ENCODE assay signal across 20 mouse cellular contexts in the genomic region with DNA sequence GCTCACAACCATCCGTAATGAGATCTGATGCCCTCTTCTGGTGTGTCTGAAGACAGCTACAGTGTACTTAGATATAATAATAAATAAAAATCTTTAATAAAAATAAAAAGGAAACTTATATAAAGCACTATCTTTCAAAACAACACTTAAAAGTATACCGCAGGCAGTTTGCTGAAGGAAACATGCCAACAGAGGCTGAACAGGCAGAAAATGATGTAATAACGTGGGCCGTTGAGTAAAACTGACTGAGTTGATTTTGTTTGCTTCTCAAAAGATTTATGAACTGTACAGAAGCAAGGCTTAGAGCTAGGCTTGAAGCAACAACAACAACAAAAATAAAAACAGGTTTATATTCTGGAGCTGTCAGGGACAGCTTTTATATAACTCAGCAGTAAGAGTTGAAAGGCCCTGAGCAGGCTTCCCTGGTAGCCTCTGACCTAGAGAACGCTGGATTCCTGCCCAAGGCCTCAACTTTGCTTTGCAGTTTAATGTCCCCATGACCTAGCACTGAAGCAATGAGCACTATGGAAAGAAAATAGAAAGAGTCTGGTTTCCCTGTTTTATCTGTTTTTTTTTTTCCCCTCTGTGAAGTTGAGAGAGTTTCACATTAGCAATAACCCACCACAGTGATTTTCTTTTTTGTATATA. TPM values are rescaled to one million over a fixed set of nuclear protein-coding genes. Genes with fewer than 3 reads are reported as not detected.
DNase-seq lines count a peak whose midpoint lies in the region; ATAC-seq lines count a peak whose summit lies in the region.
"Had no signal": no experiment of that assay in that cellular context is flagged by ENCODE, and none has a peak within 500 bp of the region (broad histone marks: within the 10 kb centered on the region; RNA-seq: fewer than 3 reads in every experiment).

No protein-coding gene starts in this region.

- no peak for ATAC-seq in liver, embryonic 15.5 days (ENCODE audit: insufficient read depth)
- ATAC-seq in liver, embryonic 11.5 days (replicated peaks; ENCODE audit: low FRiP score) = no peak
- ATAC-seq in intestine, embryonic 15.5 days = no peak

- no peak for DNase-seq in liver, embryonic 11.5 days (ENCODE audit: low spot score)
- DNase-seq in adrenal gland, postnatal 10 days = peak; percentile 86
- peak; percentile 87 to 90 for DNase-seq in kidney, postnatal 36 days
- no peak for DNase-seq in right cerebral cortex, adult 2 months (ENCODE audit: low spot score in 2 of 2)
- no peak for DNase-seq in T-cell, adult 2 months (ENCODE audit: low spot score)
- DNase-seq: cerebellum, adult 9-11 months; gastrocnemius, postnatal 25 days; heart, postnatal 10 days; layer of hippocampus, adult 9-11 months; midbrain, embryonic 14.5 days; thymus, postnatal 14 days had no signal

- H3K9ac ChIP-seq in liver, embryonic 15.5 days = no peak overlapping the region
- H3K9ac ChIP-seq in liver, embryonic 11.5 days (ENCODE audit: low read depth, low read length) = no peak overlapping the region
- H3K9ac ChIP-seq in intestine, embryonic 15.5 days = no peak overlapping the region
- H3K9ac ChIP-seq: embryonic facial prominence, embryonic 13.5 days; hindbrain, embryonic 13.5 days; limb, embryonic 13.5 days had no signal

- no peaks in the 10 kb centered on the region for H3K36me3 ChIP-seq in liver, embryonic 15.5 days (replicated peaks)
- no peaks in the 10 kb centered on the region for H3K36me3 ChIP-seq in liver, embryonic 11.5 days (ENCODE audit: control insufficient read depth, insufficient read depth, low read length)
- H3K36me3 ChIP-seq in intestine, embryonic 15.5 days = no peaks in the 10 kb centered on the region
- H3K36me3 ChIP-seq: heart, embryonic 10.5 days; hindbrain, embryonic 13.5 days; limb, embryonic 13.5 days had no signal

- H3K9me3 ChIP-seq in liver, embryonic 15.5 days (replicated peaks) = no peaks in the 10 kb centered on the region
- H3K9me3 ChIP-seq in liver, embryonic 11.5 days (ENCODE audit: control insufficient read depth, low read length) = no peaks in the 10 kb centered on the region
- no peaks in the 10 kb centered on the region for H3K9me3 ChIP-seq in intestine, embryonic 15.5 days
- H3K9me3 ChIP-seq: embryonic facial prominence, embryonic 13.5 days; heart, embryonic 10.5 days; hindbrain, embryonic 13.5 days; limb, embryonic 13.5 days had no signal

- H3K27ac ChIP-seq in liver, embryonic 15.5 days (replicated peaks) = 0 out of 2 replicates have a peak overlapping the region, but pooled peaks have one; percentile 14
- H3K27ac ChIP-seq in liver, embryonic 11.5 days (ENCODE audit: low read depth, low read length) = no peak overlapping the region
- H3K27ac ChIP-seq in intestine, embryonic 15.5 days = peak overlapping the region; percentile 29; the same call in 1 of the 2 replicates
- H3K27ac ChIP-seq: embryonic facial prominence, embryonic 13.5 days; heart, embryonic 10.5 days; hindbrain, embryonic 13.5 days; limb, embryonic 13.5 days had no signal

- H3K4me1 ChIP-seq in liver, embryonic 15.5 days (replicated peaks) = peaks cover 23% of the 10 kb centered on the region
- H3K4me1 ChIP-seq in liver, embryonic 11.5 days (replicated peaks; ENCODE audit: control insufficient read depth, insufficient read depth, low read length) = peaks cover 11% of the 10 kb centered on the region
- H3K4me1 ChIP-seq in intestine, embryonic 15.5 days (replicated peaks) = peaks cover 7% of the 10 kb centered on the region

- no peak overlapping the region for H3K4me2 ChIP-seq in liver, embryonic 15.5 days
- no peak overlapping the region for H3K4me2 ChIP-seq in liver, embryonic 11.5 days
- no peak overlapping the region for H3K4me2 ChIP-seq in intestine, embryonic 15.5 days (replicated peaks)
- H3K4me2 ChIP-seq: embryonic facial prominence, embryonic 13.5 days; hindbrain, embryonic 13.5 days; limb, embryonic 13.5 days had no signal

- H3K27me3 ChIP-seq in liver, embryonic 15.5 days = no peaks in the 10 kb centered on the region
- H3K27me3 ChIP-seq in liver, embryonic 11.5 days (replicated peaks; ENCODE audit: control insufficient read depth, insufficient read depth, low read length) = no peaks in the 10 kb centered on the region
- H3K27me3 ChIP-seq in intestine, embryonic 15.5 days (replicated peaks) = no peaks in the 10 kb centered on the region
- H3K27me3 ChIP-seq: embryonic facial prominence, embryonic 13.5 days; hindbrain, embryonic 13.5 days; limb, embryonic 13.5 days had no signal

- 77% methylated on average over 5 of the region's 5 CpGs for WGBS in liver, embryonic 15.5 days (ENCODE audit: insufficient replicate concordance)
- 89% methylated on average over 5 of the region's 5 CpGs for WGBS in liver, embryonic 11.5 days
- 82% methylated on average over 5 of the region's 5 CpGs for WGBS in intestine, embryonic 15.5 days

- no peak overlapping the region for H3K4me3 ChIP-seq in liver, embryonic 15.5 days (replicated peaks)
- no peak overlapping the region for H3K4me3 ChIP-seq in liver, embryonic 11.5 days (ENCODE audit: low read depth, low read length)
- no peak overlapping the region for H3K4me3 ChIP-seq in intestine, embryonic 15.5 days (replicated peaks)
- H3K4me3 ChIP-seq: embryonic facial prominence, embryonic 13.5 days; heart, embryonic 10.5 days; hindbrain, embryonic 13.5 days; limb, embryonic 13.5 days had no signal

RNA-seq across cellular contexts. Expression of a gene that starts 3.2 kb away (rescaled TPM):
- polyA plus RNA-seq in liver, embryonic 15.5 days (2015; fragmentation: Nextera tagmentation; extraction: Ambion mirVana) = 11.4 and 12.7 TPM in 2 replicates
- 8.1 and 10.5 TPM in 2 replicates for polyA plus RNA-seq in liver, embryonic 11.5 days (2014; fragmentation: Nextera tagmentation; extraction: Ambion mirVana)
- total RNA-seq in adrenal gland, postnatal 10 days (2021) = 100 to 1,000 TPM in 1 of 2 experiments, 10 to 100 TPM in 1; 86.3 to 159 TPM
- polyA plus RNA-seq in intestine, embryonic 15.5 days (2015; fragmentation: Nextera tagmentation; extraction: Ambion mirVana) = 15.5 and 17.4 TPM in 2 replicates

RNA-seq across cellular contexts. Expression of a gene that starts 3.5 kb away (rescaled TPM):
- 11.6 and 13.2 TPM in 2 replicates for polyA plus RNA-seq in liver, embryonic 15.5 days (2015; fragmentation: Nextera tagmentation; extraction: Ambion mirVana)
- polyA plus RNA-seq in liver, embryonic 11.5 days (2014; fragmentation: Nextera tagmentation; extraction: Ambion mirVana) = 11.4 and 13.3 TPM in 2 replicates
- total RNA-seq in adrenal gland, postnatal 10 days (2021) = 10 to 100 TPM; 43.9 to 48.6 TPM
- 27.6 TPM in 2 replicates for polyA plus RNA-seq in intestine, embryonic 15.5 days (2015; fragmentation: Nextera tagmentation; extraction: Ambion mirVana)

RNA-seq across cellular contexts. Expression of a gene that starts 3.6 kb away (rescaled TPM):
- 2.9 and 3.6 TPM in 2 replicates for polyA plus RNA-seq in liver, embryonic 15.5 days (2015; fragmentation: Nextera tagmentation; extraction: Ambion mirVana)
- 0.19 and 1.9 TPM in 2 replicates for polyA plus RNA-seq in liver, embryonic 11.5 days (2014; fragmentation: Nextera tagmentation; extraction: Ambion mirVana)
- 1 to 10 TPM; 4.6 to 7.4 TPM for total RNA-seq in adrenal gland, postnatal 10 days (2021)
- polyA plus RNA-seq in intestine, embryonic 15.5 days (2015; fragmentation: Nextera tagmentation; extraction: Ambion mirVana) = 1.3 TPM in 1 of 2 replicates, not detected in the other
- total RNA-seq: megakaryocyte progenitor cell, adult 5-6 weeks; neutrophil, adult 5-6 weeks had no signal
- polyA plus RNA-seq: kidney, postnatal 0 days; midbrain, embryonic 14.5 days had no signal

RNA-seq across cellular contexts. Expression of a gene that starts 53.2 kb away (rescaled TPM):
- polyA plus RNA-seq in liver, embryonic 15.5 days (2015; fragmentation: Nextera tagmentation; extraction: Ambion mirVana) = 0.28 and 0.50 TPM in 2 replicates
- 0.45 and 0.70 TPM in 2 replicates for polyA plus RNA-seq in liver, embryonic 11.5 days (2014; fragmentation: Nextera tagmentation; extraction: Ambion mirVana)
- total RNA-seq in adrenal gland, postnatal 10 days (2021) = 1 to 10 TPM; 1.1 to 4.0 TPM
- polyA plus RNA-seq in intestine, embryonic 15.5 days (2015; fragmentation: Nextera tagmentation; extraction: Ambion mirVana) = 0.61 and 0.65 TPM in 2 replicates
- total RNA-seq: megakaryocyte progenitor cell, adult 5-6 weeks had no signal
- polyA plus RNA-seq: midbrain, embryonic 14.5 days had no signal

Comparison
In these comparisons a context has a peak if more than half of its experiments do, and no peak if none do; other contexts are left out.
1. DNase-seq: peak in adrenal gland, postnatal 10 days (single experiment) and kidney, postnatal 36 days (2 of 2); none in liver, embryonic 11.5 days (single experiment), right cerebral cortex, adult 2 months (0 of 2) and T-cell, adult 2 months (single experiment).